Mouse (Mus musculus) brain, adult 2 months (tissue): ENCODE results near the gene Ift81.
"Not testable (repeated sequence)": the region's sequence is repeated elsewhere in the genome, so short reads cannot be mapped to it uniquely, and the experiment has no call there.

Source experiments
- DNase-seq: peaks from one replicate; pipeline ENCODE4 v3.0.0; 2011; ENCODE audit warnings: low read depth, low spot score

Ift81 gene

DNA sequence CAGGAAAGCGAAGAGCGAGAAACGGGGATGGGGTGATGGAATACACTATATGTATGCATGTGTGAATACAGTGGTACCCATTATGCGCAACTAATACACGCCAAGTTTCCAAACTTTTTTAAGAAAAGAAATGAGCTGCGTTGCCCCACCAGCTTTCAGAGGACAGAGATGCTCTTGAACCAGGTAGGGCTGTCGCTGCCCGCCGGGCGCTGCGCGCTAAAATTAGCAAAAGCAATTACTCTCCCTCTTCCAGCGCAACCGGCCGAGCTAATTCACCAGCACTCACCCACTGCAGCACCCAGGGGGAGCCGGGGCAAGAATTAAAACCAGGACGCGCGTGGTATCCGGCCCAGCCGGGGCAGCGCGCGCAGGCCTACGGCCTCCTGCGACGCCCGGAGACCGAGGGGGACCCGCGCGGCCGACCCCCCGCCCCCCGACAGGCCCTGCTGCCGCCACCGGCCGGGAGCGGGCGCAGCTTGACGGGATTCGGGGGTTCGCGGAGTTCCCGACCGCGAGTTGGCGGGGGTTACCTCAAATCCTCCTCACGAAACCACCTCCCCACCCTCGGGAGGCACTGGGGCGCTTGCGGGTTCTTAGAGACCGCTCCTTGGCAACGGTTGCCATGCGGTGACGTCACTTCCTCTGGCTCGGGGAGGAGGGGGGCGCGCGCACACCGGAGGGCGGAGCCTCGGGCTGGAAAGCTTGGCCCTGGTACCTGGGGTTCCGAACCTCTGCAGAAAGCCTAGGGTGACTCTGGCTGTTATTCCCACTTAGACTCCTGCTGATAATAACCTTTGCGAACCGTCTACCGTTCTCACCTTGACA lies at the start of gene Ift81:
Gene Ift81 (minus strand): TSS at position 611 of the 825 bp plus-strand sequence.
- peak; percentile 99 for DNase-seq

DNA sequence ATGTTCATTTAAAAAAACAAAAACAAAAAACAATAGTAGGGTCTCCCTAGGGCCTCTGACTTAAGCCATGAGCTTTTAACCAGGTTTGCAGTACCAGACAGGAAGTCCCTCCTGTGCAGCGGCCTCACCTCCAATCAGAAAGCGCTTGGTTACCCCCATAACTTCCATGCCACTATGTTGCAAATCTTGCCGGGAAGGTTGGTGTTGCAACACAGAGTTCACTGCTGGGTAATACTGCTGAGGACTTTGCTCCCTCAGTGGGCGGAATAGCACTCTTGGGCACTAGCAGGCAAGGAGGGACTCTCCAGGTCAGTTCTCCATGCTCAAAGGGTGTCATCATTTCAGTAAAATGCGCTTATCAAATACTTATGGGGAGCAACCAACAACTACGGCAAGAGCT lies 48.2 kb upstream of the Ift81 start:
- no peak for DNase-seq

DNA sequence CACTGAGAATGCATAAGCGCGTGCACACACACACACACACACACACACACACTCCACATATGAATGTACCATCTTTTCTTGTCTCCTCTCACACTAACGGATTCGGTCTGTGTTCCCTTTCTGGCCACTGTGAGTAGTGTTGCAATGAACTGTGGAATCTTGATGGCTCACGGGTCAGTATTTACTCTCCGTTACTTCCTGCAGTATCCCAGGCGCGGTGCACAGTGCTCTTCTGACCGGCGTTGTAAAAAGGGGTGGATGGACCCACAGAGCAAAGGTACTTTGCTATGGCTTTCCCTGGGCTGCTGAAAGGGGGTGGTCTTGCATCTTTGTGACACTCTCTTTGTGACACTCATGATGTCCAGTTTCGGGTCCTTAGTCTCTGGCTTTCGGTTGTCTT lies 42.5 kb upstream of the Ift81 start:
- DNase-seq = no peak

DNA sequence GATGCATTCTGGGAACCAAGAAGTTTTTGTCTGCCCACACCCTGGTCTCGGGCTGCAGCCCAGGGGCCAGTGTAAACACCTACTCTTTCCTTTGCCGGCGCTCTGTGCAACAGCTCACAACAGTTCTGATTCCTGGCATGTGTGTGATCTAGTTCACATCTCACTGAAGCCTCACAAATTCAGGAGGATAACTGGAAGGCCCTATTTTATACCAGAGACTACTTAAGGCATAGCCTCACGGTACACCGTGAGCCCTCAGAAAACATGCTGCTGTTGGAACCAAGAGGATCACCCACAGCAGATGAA lies 39.9 kb upstream of the Ift81 start:
- DNase-seq = no peak

DNA sequence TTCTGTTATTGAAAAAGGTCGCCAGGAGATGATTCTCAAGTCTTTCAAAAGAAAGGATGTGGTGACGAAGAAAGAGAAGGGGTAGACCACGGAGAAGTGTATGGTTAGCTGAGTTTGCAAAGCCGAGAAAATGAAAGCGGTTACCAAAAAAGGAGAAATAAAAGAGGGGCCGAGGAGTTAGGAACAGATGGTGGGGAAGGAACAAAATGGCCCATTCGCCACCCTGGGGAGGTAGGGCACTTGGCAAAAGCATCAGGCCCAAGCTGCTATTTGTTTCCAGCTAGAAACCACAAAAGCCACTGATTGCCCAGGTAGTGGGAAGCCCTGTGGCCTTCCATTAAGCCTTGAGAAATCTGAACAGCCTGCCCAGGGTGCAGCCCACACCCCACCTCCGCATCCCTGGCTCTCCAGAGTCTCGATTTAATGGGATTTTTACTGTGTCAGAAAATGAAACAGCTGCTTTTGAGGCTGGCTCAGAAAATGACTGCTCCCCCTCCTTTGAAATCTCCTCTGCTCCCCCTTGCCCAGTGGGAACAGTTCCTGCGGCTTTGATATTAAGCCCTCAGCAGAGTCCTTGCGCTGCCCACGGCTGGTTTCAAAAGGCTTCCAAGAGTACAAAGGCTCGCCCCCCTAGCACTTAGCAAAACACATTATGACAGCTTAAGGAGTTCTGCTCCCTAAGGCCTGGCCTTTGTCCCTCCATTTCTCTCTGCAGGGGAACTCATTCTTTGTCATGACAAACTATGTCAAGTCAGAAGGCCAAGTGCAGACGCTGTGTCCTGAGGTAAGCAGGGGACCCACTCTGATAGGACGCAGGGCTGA lies 39.3 kb upstream of the Ift81 start:
- DNase-seq = peak; percentile 94

DNA sequence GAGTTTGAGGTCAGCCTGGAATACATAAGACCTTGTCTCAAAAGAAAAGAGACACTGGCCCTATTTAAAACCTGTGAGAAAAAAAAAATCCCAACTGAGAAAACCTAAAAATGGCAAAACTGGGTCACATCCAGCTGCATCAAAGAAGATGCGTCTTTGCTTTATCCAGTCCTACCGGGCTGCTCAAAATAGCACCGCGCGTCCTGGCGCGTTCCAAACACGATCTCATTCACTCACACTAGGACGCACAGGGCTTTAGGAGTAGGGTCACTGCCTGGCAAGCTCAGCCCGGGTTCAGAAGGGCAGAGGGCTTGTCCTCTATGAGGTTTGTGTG lies 38.8 kb upstream of the Ift81 start:
- DNase-seq = peak; percentile 89

DNA sequence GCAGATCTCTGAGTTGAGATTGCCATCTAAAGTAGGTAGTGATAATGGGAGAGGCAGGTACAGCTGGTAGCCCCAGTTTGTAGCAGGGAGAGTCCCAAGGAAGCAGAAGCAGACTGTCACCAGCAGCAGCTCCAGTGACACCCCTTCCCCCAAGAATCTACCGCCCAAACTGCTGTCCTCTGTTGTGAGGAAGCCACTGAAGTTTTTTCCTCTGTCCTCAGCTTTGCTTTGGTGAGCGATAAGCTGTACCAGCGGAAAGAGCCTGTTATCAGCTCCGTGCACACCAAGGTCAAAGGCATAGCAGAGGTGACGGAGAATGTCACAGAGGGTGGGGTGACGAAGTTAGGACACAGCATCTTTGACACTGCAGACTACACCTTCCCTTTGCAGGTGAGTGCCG lies 38.2 kb upstream of the Ift81 start:
- DNase-seq = peak; percentile 54

DNA sequence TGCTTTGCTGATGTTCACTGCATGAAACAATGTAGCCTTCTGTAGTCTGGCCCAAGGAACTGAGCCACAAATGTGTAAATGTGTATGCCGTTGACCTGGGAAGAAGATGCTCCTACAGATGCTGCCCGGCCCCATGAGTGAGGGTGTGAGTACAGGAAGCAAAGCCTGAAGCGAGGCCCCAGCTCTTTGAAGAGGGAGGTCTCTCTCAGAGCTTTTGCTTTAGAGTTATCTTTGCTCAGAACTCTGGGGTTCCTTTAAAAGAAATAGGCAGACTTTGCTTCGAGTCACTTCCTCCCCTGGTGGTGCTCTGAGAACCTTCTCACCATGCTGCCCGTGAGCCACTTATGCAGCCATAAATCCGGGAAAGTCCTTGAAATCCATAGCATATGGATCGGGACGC lies 35.8 kb upstream of the Ift81 start:
- no peak for DNase-seq

DNA sequence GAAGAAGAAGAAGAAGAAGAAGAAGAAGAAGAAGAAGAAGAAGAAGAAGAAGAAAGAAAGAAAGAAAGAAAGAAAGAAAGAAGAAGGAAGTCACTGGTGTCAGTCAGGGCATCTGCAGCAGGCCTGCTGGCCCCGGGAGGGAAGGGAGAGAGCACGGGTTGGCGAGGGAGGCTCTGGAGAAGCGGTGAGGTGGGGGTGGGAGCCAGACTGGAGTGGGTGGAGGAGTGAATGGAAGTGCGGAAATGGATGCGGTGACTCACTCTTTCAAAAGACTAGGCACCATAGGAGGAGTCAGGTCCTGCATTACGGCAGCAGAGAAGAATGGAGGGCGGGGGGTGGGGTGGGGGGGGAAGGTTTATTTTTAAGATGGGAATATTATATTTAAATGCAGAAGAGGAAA lies 34.9 kb upstream of the Ift81 start:
- peak; percentile 96 for DNase-seq

DNA sequence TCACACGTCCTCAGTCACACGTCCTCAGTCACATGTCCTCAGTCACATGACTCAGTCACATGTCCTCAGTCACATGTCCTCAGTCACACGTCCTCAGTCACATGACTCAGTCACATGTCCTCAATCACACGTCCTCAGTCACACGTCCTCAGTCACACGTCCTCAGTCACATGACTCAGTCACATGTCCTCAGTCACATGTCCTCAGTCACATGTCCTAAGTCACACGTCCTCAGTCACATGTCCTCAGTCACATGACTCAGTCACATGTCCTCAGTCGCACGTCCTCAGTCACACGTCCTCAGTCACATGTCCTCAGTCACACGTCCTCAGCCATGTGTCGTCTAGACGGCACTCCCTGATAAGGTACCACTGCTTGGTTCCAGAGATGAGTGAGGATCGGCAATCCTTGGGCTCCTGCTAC lies 33.6 kb upstream of the Ift81 start:
- not testable (repeated sequence) for DNase-seq

DNA sequence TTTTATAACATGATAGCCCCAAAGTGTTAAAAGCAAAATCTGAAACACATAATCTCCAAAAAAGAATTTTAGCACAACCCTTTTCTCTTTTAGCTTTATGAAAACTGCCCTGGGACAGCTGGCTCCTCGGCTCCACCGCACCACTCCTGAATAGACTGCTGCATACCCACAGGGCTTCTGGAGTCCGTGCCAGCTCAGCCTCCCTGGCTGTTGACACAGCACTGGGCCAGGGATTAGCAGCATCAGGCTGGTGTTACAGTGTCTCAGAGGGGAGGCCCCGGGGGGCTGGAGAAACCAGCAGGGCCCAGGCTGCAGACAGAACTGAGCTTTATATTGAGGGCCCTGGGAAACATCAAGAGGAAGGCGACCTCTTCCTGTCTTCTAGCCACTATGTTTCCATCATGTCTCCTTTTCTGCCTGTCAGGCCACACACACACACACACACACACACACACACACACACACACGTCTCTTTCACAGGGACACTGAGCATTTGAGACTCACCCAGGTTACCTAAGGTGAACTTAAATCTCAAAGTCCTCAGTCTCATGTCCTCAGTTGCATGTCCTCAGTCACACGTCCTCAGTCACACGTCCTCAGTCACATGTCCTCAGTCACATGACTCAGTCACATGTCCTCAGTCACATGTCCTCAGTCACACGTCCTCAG lies 33.1 kb upstream of the Ift81 start:
- DNase-seq = peak; percentile 53

DNA sequence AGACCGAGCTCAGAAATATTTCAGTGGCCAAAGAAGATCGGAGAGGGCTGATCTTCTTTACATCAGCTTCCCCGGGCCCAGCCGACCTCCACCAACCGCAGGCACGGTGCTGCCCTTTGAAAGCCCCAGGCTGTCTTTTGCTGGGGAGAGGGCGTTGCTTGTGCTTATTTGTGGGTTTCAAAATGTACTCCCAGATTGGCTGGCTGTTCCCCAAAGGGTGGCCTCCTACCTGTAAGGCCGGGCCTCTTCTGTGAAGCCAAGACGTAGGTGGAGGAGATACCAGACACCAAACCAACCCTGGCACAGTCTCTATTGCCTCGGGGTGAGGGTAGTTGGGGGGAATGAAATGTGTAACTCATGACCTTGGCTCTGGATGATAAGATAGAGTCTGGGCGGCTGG lies 31.7 kb upstream of the Ift81 start:
- no peak for DNase-seq

DNA sequence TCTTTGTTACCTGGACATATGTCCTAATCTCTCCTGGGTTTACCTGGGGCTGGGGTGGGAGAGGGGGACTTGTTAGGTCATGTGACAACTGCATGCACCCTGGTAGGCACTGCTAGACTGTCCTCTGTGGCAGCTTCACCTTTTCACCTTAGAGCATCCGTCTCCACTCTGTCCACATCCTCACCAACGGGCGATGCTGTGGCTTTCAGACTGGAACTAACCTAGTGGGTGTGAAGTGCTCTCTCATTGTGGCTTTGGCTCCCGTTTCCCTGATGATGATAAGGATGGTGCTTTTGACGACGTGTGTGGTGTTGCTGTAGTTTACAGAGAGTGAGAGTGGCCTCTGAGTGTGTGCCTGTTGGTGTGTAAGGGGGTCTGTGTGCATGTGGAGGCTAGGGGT lies 31.0 kb upstream of the Ift81 start:
- no peak for DNase-seq

DNA sequence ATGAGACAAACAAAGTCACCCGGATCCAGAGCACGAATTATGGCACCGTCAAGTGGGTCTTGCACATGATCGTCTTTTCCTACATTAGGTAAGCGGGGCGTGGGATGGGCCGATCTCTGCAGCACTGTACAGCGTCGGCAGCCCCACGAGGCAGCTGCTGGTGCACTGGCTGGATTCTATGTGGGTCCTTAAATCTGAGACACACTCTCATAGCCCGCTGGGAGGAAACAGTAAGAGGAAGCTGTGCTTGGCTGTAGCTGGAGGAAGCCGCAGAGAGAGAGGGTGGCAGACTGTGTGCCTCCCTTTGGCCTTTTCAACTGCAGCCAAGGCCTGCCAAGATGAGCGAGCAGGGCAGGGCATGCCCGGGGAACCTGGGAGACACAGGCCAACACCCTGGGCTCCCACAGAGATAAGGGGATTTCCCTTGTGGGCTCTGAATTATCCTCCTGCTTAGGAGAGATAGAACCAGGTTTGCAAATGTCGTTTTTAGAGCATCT lies 29.8 kb upstream of the Ift81 start:
- DNase-seq = peak; percentile 73

DNA sequence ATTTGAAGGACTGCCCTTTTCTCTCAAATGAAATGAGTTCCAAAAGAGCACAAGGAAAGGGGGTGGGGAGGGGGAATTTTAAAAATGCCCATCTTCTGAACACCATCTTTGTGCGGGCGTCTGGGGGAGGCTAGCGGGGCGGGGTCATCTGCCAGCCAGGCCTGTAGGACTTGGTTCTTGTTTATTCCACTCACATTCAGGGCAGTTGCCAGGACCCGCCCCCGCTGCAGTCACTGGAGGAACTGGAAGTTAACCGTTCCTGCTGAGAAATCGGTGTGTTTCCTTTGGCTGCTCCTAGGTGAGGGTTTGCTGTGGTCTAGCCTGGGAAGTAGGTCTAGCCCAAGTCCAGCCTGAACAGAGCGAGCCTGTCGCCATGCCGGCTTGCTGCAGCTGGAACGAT lies 29.4 kb upstream of the Ift81 start, which contains the start of gene P2rx7:
Gene P2rx7 (plus strand): TSS at position 211 of the 400 bp plus-strand sequence.
- DNase-seq = peak; percentile 71

DNA sequence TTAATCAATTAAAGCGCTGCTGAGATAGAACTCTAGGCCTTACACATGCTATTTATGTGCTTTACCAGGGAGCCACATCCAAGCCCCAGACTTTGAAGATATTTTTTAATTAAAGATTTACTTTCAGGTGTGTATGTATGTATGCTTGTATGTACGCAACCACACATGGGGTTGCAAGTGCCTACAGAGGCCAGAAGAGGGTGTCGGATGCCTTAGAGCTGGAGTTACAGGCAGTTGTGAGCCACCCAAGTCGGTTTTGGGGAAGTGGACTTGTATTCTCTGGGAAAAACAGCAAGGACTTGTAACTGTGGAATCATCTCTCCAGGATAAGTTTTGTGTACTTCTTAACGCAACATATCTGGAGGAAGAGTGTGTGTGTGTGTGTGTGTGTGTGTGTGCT lies 25.7 kb upstream of the Ift81 start:
- no peak for DNase-seq

DNA sequence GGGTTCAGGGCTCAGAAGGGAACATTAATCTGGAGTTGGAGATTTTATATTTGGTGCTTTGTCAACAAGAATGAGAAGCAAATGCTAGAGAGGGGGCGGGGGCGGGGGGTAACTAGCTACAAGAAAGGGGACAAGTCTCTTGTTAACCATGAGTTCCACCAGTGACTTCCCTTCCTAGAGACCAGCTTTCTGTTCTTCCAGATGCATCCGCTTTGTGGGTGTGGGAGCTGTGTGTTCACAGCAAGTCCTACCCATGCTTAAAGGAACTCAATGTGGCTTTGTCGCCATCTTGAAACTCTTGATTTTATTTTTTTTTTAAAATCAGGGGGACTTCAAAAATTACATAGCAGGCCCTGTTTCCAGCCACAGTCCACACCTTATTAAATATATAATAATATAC lies 25.2 kb upstream of the Ift81 start:
- DNase-seq = no peak

DNA sequence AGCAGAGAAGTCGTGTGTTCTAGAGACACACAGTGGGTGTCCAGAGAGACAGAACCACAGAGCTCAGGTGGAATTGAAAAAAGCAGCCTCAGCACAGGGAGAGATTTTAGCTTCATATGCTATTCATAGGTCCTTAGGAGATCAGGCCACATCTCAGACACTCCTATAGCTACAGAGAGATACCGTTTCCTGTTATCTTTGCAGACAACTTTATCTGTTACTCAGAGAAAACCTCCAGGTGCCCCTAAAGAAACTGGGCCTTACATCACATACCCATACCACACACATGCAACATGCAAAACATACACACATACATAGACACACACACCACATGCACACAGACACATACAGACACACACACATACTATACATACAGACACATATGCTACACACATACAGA lies 24.0 kb upstream of the Ift81 start:
- DNase-seq = no peak

DNA sequence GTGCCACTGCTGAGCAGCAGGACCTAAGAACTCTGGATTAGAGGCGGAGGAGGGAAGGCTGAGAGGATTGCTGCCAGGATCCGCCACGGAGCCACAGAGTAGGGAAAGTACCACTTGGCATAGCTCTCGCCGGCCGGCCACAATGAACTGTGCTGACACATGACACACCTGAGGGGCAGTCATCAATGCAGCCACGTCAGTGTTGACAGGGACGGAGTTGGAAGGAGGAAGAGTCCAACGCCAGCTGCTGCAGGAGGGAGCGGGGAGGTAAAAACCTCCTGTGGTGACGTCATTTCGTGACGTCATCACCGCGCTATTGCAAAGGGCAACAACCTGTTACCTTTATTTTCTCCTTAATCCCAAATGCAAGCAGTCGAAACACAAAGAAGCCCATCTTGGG lies 22.6 kb upstream of the Ift81 start:
- DNase-seq = peak; percentile 59

DNA sequence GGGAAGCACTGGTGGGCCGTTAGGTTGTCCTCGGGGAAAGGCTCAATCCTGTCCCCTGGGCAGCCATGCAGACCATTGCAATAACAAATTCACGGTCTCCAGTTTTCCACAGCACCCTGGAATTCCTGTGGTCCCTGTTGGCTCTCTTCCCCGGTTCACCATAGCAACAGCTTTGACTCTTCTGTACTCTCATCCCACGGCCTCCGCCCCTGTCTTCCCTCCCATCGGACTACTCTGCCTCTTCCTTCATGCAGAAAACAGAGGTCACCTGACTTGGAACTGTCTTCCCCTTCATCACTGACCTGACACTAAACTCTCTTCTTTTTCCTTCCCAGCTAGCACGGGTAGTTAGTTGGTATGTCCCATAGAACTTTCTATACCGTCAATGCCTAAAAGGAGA lies 22.0 kb upstream of the Ift81 start:
- DNase-seq = no peak

DNA sequence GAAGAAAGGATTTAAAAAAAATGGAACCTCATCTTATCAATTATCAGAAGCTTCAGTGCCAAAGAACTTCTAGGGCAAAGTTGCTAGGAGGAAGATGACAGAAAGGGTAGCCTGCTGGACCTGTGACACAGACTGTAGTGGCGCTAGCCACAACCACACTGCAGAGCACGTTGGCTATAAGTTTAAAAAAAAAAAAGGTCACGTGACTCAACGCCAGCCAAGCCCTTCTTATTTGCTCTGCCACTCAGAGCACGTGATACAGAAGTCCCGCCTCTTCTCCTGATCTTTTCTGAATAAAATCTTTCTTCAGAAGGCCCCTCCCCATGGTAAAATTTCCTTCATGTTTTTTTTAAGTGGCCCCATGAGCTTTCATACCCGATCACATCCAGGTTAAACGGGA lies 20.9 kb upstream of the Ift81 start:
- no peak for DNase-seq

DNA sequence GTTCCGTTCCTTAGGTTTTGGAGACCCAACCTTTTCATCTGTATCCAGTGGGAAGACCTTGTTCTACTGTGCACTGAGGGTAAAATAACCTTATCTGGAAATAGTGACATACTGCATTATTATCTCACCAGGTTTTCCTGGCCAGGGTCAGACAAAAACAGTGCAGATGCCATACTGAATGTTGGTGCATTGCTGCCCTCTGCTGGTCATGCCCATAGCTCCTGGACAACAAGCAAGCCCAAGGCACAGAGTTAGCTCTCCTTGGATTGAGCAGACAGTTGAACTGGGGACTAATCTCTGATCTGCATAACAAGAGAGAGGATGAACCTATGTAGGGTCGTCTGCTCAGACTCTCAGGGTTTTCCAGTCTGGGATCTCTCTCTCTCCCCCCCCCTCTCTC lies 12.9 kb upstream of the Ift81 start:
- DNase-seq = peak; percentile 96
